Mouse (Mus musculus): ENCODE measurements around the gene Grhpr. TPM values are rescaled to one million over a fixed set of nuclear protein-coding genes. Genes with fewer than 3 reads are reported as not detected.
"Not testable (repeated sequence)": the region's sequence is repeated elsewhere in the genome, so short reads cannot be mapped to it uniquely, and the experiment has no call there.

The Grhpr gene
- polyA plus RNA-seq, 1 experiment, result 71.1 TPM

GRCm38 (mm10) chr4:44944426-44945075, 36.6 kb upstream of the Grhpr start:
- Histone ChIP-seq H3ac (ENCODE audit: control insufficient read depth, insufficient read length) (no peak overlapping the region), H3K4me2 (ENCODE audit: low read depth) (no peak overlapping the region), H3K4me3 (no peak overlapping the region), H3K27me3 (ENCODE audit: control insufficient read depth, insufficient read depth, insufficient read length) (peaks cover 7% of the 10 kb centered on the region), H3K79me2 (ENCODE audit: control insufficient read depth, insufficient read depth) (no peaks in the 10 kb centered on the region), H3K36me3 (ENCODE audit: control insufficient read depth, insufficient read depth) (no peaks in the 10 kb centered on the region)
- no peak for TF ChIP-seq POLR2A (IDR thresholded peaks at IDR 0.05; ENCODE audit: insufficient read length, low read depth)
- no peak for TF ChIP-seq SRF (IDR thresholded peaks at IDR 0.05; ENCODE audit: control insufficient read depth, insufficient read length, low read depth)
- no peak for TF ChIP-seq CEBPB (IDR thresholded peaks at IDR 0.05; ENCODE audit: insufficient read depth, poor library complexity, severe bottlenecking)
- TF ChIP-seq REST (IDR thresholded peaks at IDR 0.05; ENCODE audit: insufficient read depth, insufficient read length), result no peak
- TF ChIP-seq POLR2AphosphoS2 (IDR thresholded peaks at IDR 0.05; ENCODE audit: insufficient read length, low read depth), result no peak
- TF ChIP-seq TCF3 (IDR thresholded peaks at IDR 0.05; ENCODE audit: insufficient read length, low read depth), result no peak
- TF ChIP-seq E2F4 (IDR thresholded peaks at IDR 0.05; ENCODE audit: insufficient read depth), result no peak
- no peak for TF ChIP-seq MAX (IDR thresholded peaks at IDR 0.05; ENCODE audit: low read depth)
- TF ChIP-seq MYOG (IDR thresholded peaks at IDR 0.05; ENCODE audit: control insufficient read depth in 1 of 3, insufficient read depth in 1 of 3, insufficient read length in 2 of 3, low read depth in 2 of 3), result no peak
- no peak for TF ChIP-seq MYOD1 (IDR thresholded peaks at IDR 0.05; ENCODE audit: control insufficient read depth in 1 of 3, insufficient read length in 2 of 3, low read depth in 2 of 3)

- not testable (repeated sequence) for H3K27me3 ChIP-seq (ENCODE audit: control insufficient read depth, insufficient read depth, insufficient read length); H3K4me3 ChIP-seq; H3ac ChIP-seq (ENCODE audit: control insufficient read depth, insufficient read length); H3K36me3 ChIP-seq (ENCODE audit: control insufficient read depth, insufficient read depth); H3K4me2 ChIP-seq (ENCODE audit: low read depth); H3K79me2 ChIP-seq (ENCODE audit: control insufficient read depth, insufficient read depth)
Observed at GRCm38 (mm10) chr4:44946126-44946525, 35.1 kb upstream of the Grhpr start.

- H3ac ChIP-seq (ENCODE audit: control insufficient read depth, insufficient read length), result no peak overlapping the region
- H3K36me3 ChIP-seq (ENCODE audit: control insufficient read depth, insufficient read depth), result no peaks in the 10 kb centered on the region
- no peak overlapping the region for H3K4me2 ChIP-seq (ENCODE audit: low read depth)
- H3K4me3 ChIP-seq, result no peak overlapping the region
- no peaks in the 10 kb centered on the region for H3K79me2 ChIP-seq (ENCODE audit: control insufficient read depth, insufficient read depth)
- TF ChIP-seq TCF3 (IDR thresholded peaks at IDR 0.05; ENCODE audit: insufficient read length, low read depth) (no peak), MYOG (IDR thresholded peaks at IDR 0.05; ENCODE audit: control insufficient read depth in 1 of 3, insufficient read depth in 1 of 3, insufficient read length in 2 of 3, low read depth in 2 of 3) (no peak), POLR2A (IDR thresholded peaks at IDR 0.05; ENCODE audit: insufficient read length, low read depth) (no peak), SRF (IDR thresholded peaks at IDR 0.05; ENCODE audit: control insufficient read depth, insufficient read length, low read depth) (no peak), REST (IDR thresholded peaks at IDR 0.05; ENCODE audit: insufficient read depth, insufficient read length) (no peak), MAX (IDR thresholded peaks at IDR 0.05; ENCODE audit: low read depth) (no peak), POLR2AphosphoS2 (IDR thresholded peaks at IDR 0.05; ENCODE audit: insufficient read length, low read depth) (no peak), E2F4 (IDR thresholded peaks at IDR 0.05; ENCODE audit: insufficient read depth) (no peak), USF1 (IDR thresholded peaks at IDR 0.05; ENCODE audit: low read depth) (no peak), CEBPB (IDR thresholded peaks at IDR 0.05; ENCODE audit: insufficient read depth, poor library complexity, severe bottlenecking) (no peak), TCF12 (IDR thresholded peaks at IDR 0.05; ENCODE audit: insufficient read depth, poor library complexity, severe bottlenecking) (no peak), MYOD1 (IDR thresholded peaks at IDR 0.05; ENCODE audit: control insufficient read depth in 1 of 3, insufficient read length in 2 of 3, low read depth in 2 of 3) (no peak)
- no peaks in the 10 kb centered on the region for H3K27me3 ChIP-seq (ENCODE audit: control insufficient read depth, insufficient read depth, insufficient read length)
Observed at GRCm38 (mm10) chr4:44947464-44947863, 33.7 kb upstream of the Grhpr start.

GRCm38 (mm10) chr4:44948314-44948713, 32.9 kb upstream of the Grhpr start:
- H3K79me2 ChIP-seq (ENCODE audit: control insufficient read depth, insufficient read depth), result no peaks in the 10 kb centered on the region
- TF ChIP-seq TCF12 (IDR thresholded peaks at IDR 0.05; ENCODE audit: insufficient read depth, poor library complexity, severe bottlenecking) (no peak), E2F4 (IDR thresholded peaks at IDR 0.05; ENCODE audit: insufficient read depth) (no peak), TCF3 (IDR thresholded peaks at IDR 0.05; ENCODE audit: insufficient read length, low read depth) (no peak), MYOG (IDR thresholded peaks at IDR 0.05; ENCODE audit: control insufficient read depth in 1 of 3, insufficient read depth in 1 of 3, insufficient read length in 2 of 3, low read depth in 2 of 3) (no peak)
- no peaks in the 10 kb centered on the region for H3K27me3 ChIP-seq (ENCODE audit: control insufficient read depth, insufficient read depth, insufficient read length)
- no peak overlapping the region for H3ac ChIP-seq (ENCODE audit: control insufficient read depth, insufficient read length)
- H3K36me3 ChIP-seq (ENCODE audit: control insufficient read depth, insufficient read depth), result no peaks in the 10 kb centered on the region
- no peak overlapping the region for H3K4me3 ChIP-seq
- H3K4me2 ChIP-seq (ENCODE audit: low read depth), result no peak overlapping the region

GRCm38 (mm10) chr4:44953041-44953440, 28.2 kb upstream of the Grhpr start:
- H3K4me2 ChIP-seq (ENCODE audit: low read depth), result no peak overlapping the region
- H3K79me2 ChIP-seq (ENCODE audit: control insufficient read depth, insufficient read depth), result no peaks in the 10 kb centered on the region
- H3ac ChIP-seq (ENCODE audit: control insufficient read depth, insufficient read length), result no peak overlapping the region
- no peaks in the 10 kb centered on the region for H3K27me3 ChIP-seq (ENCODE audit: control insufficient read depth, insufficient read depth, insufficient read length)
- no peak overlapping the region for H3K4me3 ChIP-seq
- no peaks in the 10 kb centered on the region for H3K36me3 ChIP-seq (ENCODE audit: control insufficient read depth, insufficient read depth)
- TF ChIP-seq MYOD1 (IDR thresholded peaks at IDR 0.05; ENCODE audit: control insufficient read depth in 1 of 3, insufficient read length in 2 of 3, low read depth in 2 of 3) (no peak), CEBPB (IDR thresholded peaks at IDR 0.05; ENCODE audit: insufficient read depth, poor library complexity, severe bottlenecking) (no peak), MAX (IDR thresholded peaks at IDR 0.05; ENCODE audit: low read depth) (no peak), USF1 (IDR thresholded peaks at IDR 0.05; ENCODE audit: low read depth) (no peak), TCF3 (IDR thresholded peaks at IDR 0.05; ENCODE audit: insufficient read length, low read depth) (no peak), TCF12 (IDR thresholded peaks at IDR 0.05; ENCODE audit: insufficient read depth, poor library complexity, severe bottlenecking) (no peak), MYOG (IDR thresholded peaks at IDR 0.05; ENCODE audit: control insufficient read depth in 1 of 3, insufficient read depth in 1 of 3, insufficient read length in 2 of 3, low read depth in 2 of 3) (no peak), SRF (IDR thresholded peaks at IDR 0.05; ENCODE audit: control insufficient read depth, insufficient read length, low read depth) (no peak), POLR2AphosphoS2 (IDR thresholded peaks at IDR 0.05; ENCODE audit: insufficient read length, low read depth) (no peak), E2F4 (IDR thresholded peaks at IDR 0.05; ENCODE audit: insufficient read depth) (no peak), REST (IDR thresholded peaks at IDR 0.05; ENCODE audit: insufficient read depth, insufficient read length) (no peak), POLR2A (IDR thresholded peaks at IDR 0.05; ENCODE audit: insufficient read length, low read depth) (no peak)
